Mouse (Mus musculus): Measurements from ENCODE around the gene Cops7a.

Gene Cops7a

GRCm38 (mm10) chr6:124918890-124919627 is 46.3 kb downstream of the Cops7a start:
- DNase-seq (ENCODE audit: low spot score in 2 of 2), result no peak

DNA sequence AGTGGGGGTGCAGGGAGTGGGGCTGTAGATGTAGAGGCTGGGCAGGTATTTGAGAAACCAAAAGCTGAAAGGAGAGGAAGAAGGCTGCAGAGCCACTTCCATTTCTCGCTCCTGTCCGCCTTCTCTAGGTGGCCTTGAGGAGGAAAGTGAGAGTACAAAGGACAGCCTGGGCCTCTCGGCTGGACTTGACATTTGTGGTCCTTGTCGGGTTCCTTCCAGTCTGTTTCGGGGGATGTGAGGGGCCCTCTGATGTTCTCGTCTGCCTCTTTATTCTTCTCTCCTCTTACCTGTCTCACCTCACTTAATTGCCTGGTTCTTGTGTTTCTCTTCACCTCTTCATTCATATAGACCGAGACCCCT is 47.0 kb downstream of the Cops7a start:
- no peak for DNase-seq (ENCODE audit: low spot score in 2 of 2)

DNA sequence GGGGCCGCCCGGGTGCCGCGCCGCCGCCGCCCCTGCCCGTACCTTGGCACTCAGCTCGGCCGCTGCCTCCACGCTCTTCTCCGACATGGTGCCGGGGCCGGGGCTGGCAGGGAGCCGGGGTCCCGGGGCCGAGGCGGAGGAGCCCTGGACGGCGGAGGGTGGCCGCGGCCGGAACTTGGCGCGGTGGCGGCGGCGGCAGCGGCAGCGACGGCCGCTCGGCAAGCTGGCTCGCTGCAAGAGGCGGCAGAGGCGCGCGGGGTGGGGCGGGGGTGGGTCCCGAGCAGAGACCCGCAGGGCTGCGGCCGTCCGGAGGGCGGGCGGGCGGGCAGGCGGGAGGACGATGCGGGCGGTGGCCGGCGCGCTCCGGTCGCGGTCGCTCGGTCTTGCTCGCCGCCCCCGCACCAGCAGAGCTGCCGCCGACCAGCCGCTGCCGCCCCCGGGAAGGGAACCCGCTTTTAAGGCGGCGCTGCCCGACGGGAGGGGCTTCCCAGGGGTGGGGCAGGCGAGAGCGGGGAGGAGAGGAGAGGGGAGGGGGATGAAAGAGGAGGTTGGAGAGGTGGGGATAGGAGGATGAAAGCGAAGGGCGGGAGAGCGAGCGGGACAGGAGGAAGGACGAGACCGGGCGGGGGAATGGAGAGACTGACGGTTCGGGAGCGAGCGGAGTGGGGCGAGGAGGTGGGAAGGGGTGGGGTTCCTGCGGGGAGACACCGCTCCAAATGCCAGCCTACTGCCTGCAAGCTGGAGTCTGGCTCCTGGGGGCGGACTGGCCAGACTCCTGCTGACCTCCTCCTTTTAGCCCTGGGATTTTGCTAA is 47.6 kb downstream of the Cops7a start:
- DNase-seq (ENCODE audit: low spot score in 2 of 2), result peak; percentile 78 to 90

- DNase-seq (ENCODE audit: low spot score in 2 of 2), result peak; percentile 84 to 88
Observed at GRCm38 (mm10) chr6:124916695-124917517, 48.4 kb downstream of the Cops7a start.

DNA sequence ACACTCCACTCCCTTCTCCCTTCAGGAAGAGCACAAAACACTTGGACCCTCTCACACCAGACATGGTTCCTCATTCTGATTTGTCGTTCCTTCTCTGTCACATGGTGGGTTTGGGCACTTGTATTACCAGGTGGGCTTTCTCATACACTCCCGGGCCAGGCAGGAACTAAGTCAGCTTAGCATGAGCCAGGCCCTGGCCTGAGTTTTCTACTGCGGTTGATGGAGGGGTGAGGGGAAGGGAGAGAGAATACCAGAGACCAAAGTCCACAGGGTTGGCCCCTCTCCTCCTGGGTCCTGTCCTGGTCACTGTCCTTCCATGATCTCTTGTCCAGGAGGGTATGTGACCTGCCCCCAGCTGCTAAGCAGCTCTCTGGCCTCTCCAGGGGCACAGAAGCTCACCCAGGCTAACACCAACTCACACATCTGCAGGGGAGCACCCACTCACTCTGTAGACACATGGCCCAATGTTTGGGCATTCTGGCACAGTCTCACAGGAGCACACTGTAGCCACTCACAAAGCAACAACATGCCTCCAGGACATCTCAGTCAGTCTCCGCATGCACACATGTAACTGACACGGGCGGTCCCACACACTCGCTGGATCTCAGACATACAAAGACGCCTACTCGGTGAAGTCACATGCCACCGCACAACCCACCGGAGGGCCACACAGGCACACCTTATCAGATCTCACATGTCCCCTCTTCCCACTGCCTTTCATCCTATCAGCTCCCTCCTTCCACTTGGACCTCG is 49.2 kb downstream of the Cops7a start:
- DNase-seq (ENCODE audit: low spot score in 2 of 2), result no peak

- DNase-seq (ENCODE audit: low spot score in 2 of 2), result peak; percentile 44 to 52
Observed at GRCm38 (mm10) chr6:124915160-124915941, 50.0 kb downstream of the Cops7a start.

GRCm38 (mm10) chr6:124914511-124914910 is 50.8 kb downstream of the Cops7a start:
- DNase-seq (ENCODE audit: low spot score in 2 of 2), result no peak

GRCm38 (mm10) chr6:124913721-124914285 is 51.5 kb downstream of the Cops7a start:
- DNase-seq (ENCODE audit: low spot score in 2 of 2), result no peak

GRCm38 (mm10) chr6:124913214-124913613 is 52.1 kb downstream of the Cops7a start:
- no peak for DNase-seq (ENCODE audit: low spot score in 2 of 2)

DNA sequence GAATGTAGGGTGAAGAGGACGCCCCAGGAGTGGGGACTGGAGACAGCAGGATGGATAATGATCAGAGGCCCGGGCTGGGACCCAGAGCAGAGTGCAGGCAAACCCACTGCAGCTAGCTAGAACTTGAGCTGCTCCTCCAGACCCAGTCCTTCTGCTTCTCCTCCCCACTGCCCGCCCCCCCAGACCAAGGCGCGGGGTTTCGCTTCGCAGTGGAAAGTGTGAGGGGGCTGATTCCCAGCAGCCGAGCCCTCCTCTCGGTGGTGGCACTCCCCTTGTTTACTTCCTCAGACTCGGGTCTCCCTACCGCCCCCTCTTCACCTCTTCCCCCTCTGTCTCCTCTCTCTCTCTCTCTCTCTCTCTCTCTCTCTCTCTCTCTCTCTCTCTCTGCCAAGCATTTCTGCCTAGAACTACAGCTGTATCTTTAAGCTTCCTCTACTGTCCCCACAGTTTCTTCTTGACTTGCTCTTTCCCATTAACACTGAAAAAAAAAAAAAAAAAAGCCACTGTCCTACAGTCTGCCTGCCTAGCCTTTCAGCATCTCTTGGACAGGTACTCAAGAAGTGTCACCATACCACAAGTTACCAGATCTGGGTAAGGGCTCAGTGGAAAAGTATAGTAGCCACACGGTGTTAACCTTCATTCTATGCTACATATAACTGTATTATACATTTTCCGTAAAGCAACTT is 53.7 kb downstream of the Cops7a start, which contains the start of gene Lag3:
TSS of gene Lag3 (minus strand) at position 173 of the 686 bp plus-strand sequence.
- no peak for DNase-seq (ENCODE audit: low spot score in 2 of 2)

DNA sequence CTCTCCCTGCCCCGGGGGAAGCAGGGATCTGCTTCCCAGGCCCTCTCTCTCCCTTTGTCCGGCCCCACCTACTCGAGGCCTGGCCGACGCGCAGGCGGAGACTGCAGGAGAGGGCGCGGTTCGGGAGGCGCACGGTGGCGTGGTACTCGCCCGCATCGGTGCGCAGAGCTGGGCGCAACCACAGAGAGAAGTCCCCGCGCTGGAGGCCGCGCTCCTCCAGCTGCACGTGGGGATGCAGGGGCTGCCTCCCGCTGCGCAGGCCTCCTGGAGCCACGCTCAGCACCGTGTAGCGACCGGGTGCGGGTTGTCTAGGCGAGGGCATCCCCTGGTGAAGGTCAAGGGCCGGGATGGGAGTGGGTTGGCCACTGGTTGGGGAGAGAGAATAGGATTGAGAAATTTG is 55.3 kb downstream of the Cops7a start:
- DNase-seq (ENCODE audit: low spot score in 2 of 2), result no peak
